Mouse (Mus musculus): ENCODE data around the gene Pgr. TPM values are rescaled to one million over a fixed set of nuclear protein-coding genes. Genes with fewer than 3 reads are reported as not detected.

Pgr gene
- polyA plus RNA-seq (2016; fragmentation: Nextera tagmentation; extraction: Ambion mirVana): 0.19 and 0.33 TPM in 2 replicates

DNA sequence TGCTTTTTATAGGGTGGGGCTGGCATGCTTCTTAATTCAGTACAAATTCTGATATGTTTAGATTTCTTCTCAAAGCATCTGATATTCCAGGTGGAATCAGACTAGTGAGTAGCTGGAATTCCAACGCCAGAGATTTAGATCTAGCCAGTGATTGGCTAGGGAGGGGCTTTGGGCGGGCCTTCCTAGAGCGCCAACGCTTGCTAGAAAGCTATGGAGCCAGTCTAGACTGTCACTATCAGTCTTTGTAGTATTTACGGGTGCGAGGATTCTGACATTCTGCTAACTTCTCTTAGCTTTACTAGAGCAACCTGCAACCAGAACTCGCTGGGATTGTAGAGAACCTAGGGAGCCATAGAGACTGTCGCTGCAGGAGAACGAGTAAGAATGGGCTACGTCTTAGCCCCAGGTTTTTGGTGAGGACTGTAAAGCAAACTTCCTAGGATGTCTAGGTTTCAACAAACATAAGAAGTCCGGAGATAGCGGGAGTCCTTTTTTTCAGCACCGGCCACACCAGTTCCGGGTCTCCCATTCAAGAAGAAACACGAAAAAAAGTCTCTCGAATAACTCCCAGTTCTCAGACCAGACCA, at the start of gene Pgr:
Gene Pgr (plus strand): TSS at position 218 of the 587 bp plus-strand sequence.
- H3K9me3 ChIP-seq: no peaks in the 10 kb centered on the region
- no peak for ATAC-seq (ENCODE audit: insufficient number of reproducible peaks, insufficient read depth, low FRiP score, low TSS enrichment)
- no peak within 1 kb of the TSS for H3K27ac ChIP-seq
- H3K4me1 ChIP-seq: peaks cover 18% of the 10 kb centered on the region
- 1% methylated on average over 16 of the region's 16 CpGs for WGBS
- 0 out of 2 replicates have a peak within 1 kb of the TSS, but pooled peaks have one; percentile 7 for H3K9ac ChIP-seq
- peaks cover 43% of the 10 kb centered on the region for H3K27me3 ChIP-seq
- peak within 1 kb of the TSS; percentile 95 for H3K4me2 ChIP-seq (replicated peaks)
- H3K36me3 ChIP-seq: no peaks in the 10 kb centered on the region
- H3K4me3 ChIP-seq: peak within 1 kb of the TSS; percentile 58

DNA sequence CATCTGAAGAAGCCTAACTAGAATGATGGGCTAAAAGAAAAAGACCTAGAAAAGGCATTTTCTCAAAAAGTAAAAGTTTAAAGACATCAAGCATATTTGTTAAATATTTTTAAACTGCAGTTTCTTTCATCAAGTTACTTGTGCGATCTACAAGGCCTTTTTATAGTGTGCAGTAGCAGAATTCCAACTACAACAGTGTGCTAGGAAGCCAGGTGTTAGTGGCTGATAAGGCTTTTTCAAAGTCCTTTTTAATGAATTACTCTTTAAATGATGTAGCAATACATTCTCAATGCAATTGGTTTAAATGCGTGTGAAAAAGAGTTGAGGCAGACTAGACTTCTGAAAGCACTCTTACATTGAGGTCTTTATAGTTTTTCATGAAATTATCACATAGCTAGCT, 42.2 kb upstream of the Pgr start:
- no peak for ATAC-seq (ENCODE audit: insufficient number of reproducible peaks, insufficient read depth, low FRiP score, low TSS enrichment)
- H3K27ac ChIP-seq: no peak overlapping the region
- no peak overlapping the region for H3K4me3 ChIP-seq
- no peaks in the 10 kb centered on the region for H3K9me3 ChIP-seq
- H3K9ac ChIP-seq: no peak overlapping the region
- H3K27me3 ChIP-seq: no peaks in the 10 kb centered on the region
- no peaks in the 10 kb centered on the region for H3K36me3 ChIP-seq
- H3K4me2 ChIP-seq (replicated peaks): no peak overlapping the region
- WGBS: 92% methylated on average over 2 of the region's 2 CpGs
- H3K4me1 ChIP-seq: no peaks in the 10 kb centered on the region

DNA sequence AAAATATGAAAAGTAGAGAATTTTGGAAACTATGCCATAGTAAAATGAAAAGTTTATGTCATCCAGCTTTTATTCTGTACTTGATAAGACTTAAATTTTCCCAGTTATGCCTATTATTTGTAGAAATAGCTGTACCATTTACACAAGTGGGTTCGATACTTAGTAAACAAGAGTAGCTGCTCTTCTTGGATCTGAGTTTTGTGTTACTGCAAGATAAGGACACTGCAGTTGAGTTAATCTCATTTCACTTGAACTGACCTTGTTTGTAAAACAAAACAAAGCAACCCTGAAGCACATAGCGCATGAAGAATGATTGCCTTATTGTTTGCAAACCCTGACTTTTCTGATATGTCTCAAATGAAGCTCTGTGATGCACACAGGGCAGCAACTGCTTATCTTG, 31.1 kb upstream of the Pgr start:
- WGBS: 82% methylated on average over 2 of the region's 2 CpGs
- H3K27ac ChIP-seq: no peak overlapping the region
- H3K4me3 ChIP-seq: no peak overlapping the region
- no peak for ATAC-seq (ENCODE audit: insufficient number of reproducible peaks, insufficient read depth, low FRiP score, low TSS enrichment)
- no peaks in the 10 kb centered on the region for H3K4me1 ChIP-seq
- no peaks in the 10 kb centered on the region for H3K36me3 ChIP-seq
- H3K9ac ChIP-seq: no peak overlapping the region
- no peaks in the 10 kb centered on the region for H3K27me3 ChIP-seq
- H3K9me3 ChIP-seq: no peaks in the 10 kb centered on the region
- H3K4me2 ChIP-seq (replicated peaks): no peak overlapping the region

DNA sequence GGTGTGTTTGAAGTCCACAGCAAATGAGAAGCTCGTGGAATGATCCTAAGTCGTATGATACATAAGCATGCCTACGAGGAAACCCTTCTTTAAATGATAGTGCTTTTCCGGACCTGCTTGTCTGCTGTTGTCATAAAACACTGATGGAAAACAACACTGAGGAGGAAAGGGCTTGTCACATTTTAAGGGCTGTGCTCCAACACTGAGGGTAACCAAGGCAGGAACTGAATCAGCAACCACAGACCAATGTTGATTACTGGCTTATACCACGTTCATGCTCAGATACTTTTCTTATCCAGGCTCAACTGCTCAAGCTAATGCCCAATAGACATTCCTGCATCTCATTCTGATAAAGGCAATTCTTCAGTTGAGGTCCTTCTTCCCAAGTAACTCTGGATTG, 4.4 kb upstream of the Pgr start:
- 80% methylated on average over 5 of the region's 5 CpGs for WGBS
- no peak for ATAC-seq (ENCODE audit: insufficient number of reproducible peaks, insufficient read depth, low FRiP score, low TSS enrichment)
- Histone ChIP-seq H3K4me3 (no peak overlapping the region), H3K4me2 (replicated peaks) (no peak overlapping the region), H3K36me3 (no peaks in the 10 kb centered on the region), H3K4me1 (peaks cover 6% of the 10 kb centered on the region; the same call in 1 of the 2 replicates), H3K27ac (no peak overlapping the region), H3K9ac (no peak overlapping the region), H3K27me3 (peaks cover 16% of the 10 kb centered on the region), H3K9me3 (no peaks in the 10 kb centered on the region)

DNA sequence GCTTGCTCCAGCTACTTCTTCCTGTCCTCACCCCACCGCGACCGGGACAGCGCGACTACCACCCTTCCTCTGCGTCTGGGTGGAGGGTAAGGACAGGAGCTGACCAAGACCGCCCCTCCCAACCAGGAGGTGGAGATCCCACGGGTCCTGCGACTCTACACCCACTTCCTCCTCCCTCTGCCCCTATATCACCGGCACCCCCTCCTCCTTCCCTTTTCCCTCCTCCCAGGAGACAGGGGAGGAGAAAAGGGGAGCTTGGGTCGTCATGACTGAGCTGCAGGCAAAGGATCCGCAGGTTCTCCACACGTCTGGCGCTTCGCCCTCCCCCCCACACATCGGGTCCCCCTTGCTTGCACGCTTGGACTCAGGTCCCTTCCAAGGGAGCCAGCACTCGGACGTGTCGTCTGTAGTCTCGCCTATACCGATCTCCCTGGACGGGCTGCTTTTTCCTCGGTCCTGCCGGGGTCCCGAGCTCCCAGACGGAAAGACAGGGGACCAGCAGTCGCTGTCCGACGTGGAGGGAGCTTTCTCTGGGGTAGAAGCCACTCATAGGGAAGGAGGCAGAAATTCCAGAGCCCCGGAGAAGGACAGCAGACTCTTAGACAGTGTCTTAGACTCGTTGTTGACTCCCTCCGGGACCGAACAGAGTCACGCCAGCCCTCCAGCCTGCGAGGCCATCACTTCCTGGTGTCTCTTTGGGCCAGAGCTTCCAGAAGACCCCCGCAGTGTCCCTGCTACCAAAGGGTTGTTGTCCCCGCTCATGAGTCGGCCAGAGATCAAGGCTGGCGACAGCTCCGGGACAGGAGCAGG, 775 bp downstream of the Pgr start:
- H3K4me2 ChIP-seq (replicated peaks): peak overlapping the region; percentile 95
- peak; percentile 42; the same call in 1 of the 2 replicates for ATAC-seq (ENCODE audit: insufficient number of reproducible peaks, insufficient read depth, low FRiP score, low TSS enrichment)
- H3K27ac ChIP-seq: no peak overlapping the region
- 1% methylated on average over 40 of the region's 41 CpGs for WGBS
- no peaks in the 10 kb centered on the region for H3K9me3 ChIP-seq
- H3K9ac ChIP-seq: 0 out of 2 replicates have a peak overlapping the region, but pooled peaks have one; percentile 7
- peaks cover 43% of the 10 kb centered on the region for H3K27me3 ChIP-seq
- H3K4me3 ChIP-seq: peak overlapping the region; percentile 58
- peaks cover 18% of the 10 kb centered on the region for H3K4me1 ChIP-seq
- H3K36me3 ChIP-seq: no peaks in the 10 kb centered on the region

DNA sequence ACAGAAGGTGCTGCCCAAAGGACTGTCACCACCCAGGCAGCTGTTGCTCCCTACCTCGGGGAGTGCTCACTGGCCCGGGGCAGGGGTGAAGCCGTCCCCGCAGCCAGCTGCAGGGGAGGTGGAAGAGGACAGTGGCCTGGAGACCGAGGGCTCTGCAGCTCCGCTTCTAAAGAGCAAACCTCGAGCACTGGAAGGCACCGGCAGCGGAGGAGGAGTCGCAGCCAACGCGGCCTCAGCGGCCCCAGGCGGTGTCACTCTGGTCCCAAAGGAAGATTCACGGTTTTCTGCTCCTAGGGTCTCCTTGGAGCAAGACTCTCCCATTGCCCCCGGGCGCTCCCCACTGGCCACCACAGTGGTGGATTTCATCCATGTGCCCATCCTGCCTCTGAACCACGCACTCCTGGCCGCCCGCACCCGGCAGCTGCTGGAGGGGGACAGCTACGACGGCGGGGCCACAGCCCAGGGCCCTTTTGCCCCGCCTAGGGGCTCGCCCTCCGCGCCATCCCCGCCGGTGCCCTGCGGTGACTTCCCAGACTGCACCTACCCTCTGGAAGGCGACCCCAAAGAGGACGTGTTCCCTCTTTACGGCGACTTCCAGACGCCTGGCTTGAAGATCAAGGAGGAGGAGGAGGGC, 1.5 kb downstream of the Pgr start:
- Histone ChIP-seq H3K9ac (peak overlapping the region; percentile 53; the same call in 1 of the 2 replicates), H3K4me3 (peak overlapping the region; percentile 58), H3K27me3 (peaks cover 43% of the 10 kb centered on the region), H3K27ac (no peak overlapping the region), H3K36me3 (no peaks in the 10 kb centered on the region), H3K9me3 (no peaks in the 10 kb centered on the region), H3K4me1 (peaks cover 18% of the 10 kb centered on the region), H3K4me2 (replicated peaks) (peak overlapping the region; percentile 95)
- ATAC-seq (ENCODE audit: insufficient number of reproducible peaks, insufficient read depth, low FRiP score, low TSS enrichment): peak; percentile 58
- WGBS: 0% methylated on average over 35 of the region's 36 CpGs

DNA sequence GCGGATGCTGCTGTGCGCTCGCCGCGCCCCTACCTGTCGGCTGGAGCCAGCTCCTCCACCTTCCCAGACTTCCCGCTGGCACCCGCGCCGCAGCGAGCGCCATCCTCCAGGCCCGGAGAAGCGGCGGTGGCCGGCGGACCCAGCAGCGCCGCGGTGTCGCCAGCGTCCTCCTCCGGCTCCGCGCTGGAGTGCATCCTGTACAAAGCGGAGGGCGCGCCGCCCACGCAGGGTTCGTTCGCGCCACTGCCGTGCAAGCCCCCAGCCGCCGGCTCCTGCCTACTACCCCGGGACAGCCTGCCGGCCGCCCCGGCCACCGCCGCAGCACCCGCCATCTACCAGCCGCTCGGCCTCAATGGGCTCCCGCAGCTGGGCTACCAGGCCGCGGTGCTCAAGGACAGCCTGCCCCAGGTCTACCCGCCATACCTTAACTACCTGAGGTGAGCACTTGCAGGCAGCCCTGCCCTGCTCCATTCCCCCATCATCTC, 2.1 kb downstream of the Pgr start:
- no peak overlapping the region for H3K27ac ChIP-seq
- H3K36me3 ChIP-seq: no peaks in the 10 kb centered on the region
- peak; percentile 42 for ATAC-seq (ENCODE audit: insufficient number of reproducible peaks, insufficient read depth, low FRiP score, low TSS enrichment)
- peak overlapping the region; percentile 53 for H3K9ac ChIP-seq
- H3K4me3 ChIP-seq: peak overlapping the region; percentile 58
- H3K27me3 ChIP-seq: peaks cover 43% of the 10 kb centered on the region
- no peaks in the 10 kb centered on the region for H3K9me3 ChIP-seq
- peaks cover 18% of the 10 kb centered on the region for H3K4me1 ChIP-seq
- peak overlapping the region; percentile 95 for H3K4me2 ChIP-seq (replicated peaks)
- whole genome bisulfite sequencing: under 1% methylated on average over 48 of the region's 49 CpGs

DNA sequence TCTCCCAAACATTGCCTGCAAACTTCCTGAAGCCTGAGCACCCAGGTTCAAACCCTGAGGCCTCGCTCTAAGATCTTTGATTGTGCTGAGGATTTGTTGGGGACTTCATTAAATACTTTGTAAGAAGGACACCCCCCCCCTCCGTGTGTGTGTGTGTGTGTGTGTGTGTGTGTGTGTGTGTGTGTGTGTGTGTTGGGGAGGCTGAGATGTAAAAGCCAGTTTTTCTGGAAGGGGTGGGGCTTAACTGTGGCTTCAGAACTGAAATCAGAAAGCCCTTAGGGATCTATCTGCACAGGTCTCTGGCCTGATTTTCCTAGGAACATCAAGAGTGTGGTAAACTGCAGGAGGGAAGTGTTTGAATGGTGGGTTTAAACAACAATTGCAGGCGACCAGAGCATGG, 2.6 kb downstream of the Pgr start:
- 19% methylated on average over 3 of the region's 3 CpGs for WGBS
- H3K4me1 ChIP-seq: peaks cover 18% of the 10 kb centered on the region
- no peaks in the 10 kb centered on the region for H3K9me3 ChIP-seq
- peak overlapping the region; percentile 58 for H3K4me3 ChIP-seq
- no peak overlapping the region for H3K27ac ChIP-seq
- peak overlapping the region; percentile 95 for H3K4me2 ChIP-seq (replicated peaks)
- peaks cover 43% of the 10 kb centered on the region for H3K27me3 ChIP-seq
- no peak for ATAC-seq (ENCODE audit: insufficient number of reproducible peaks, insufficient read depth, low FRiP score, low TSS enrichment)
- H3K9ac ChIP-seq: no peak overlapping the region
- no peaks in the 10 kb centered on the region for H3K36me3 ChIP-seq

DNA sequence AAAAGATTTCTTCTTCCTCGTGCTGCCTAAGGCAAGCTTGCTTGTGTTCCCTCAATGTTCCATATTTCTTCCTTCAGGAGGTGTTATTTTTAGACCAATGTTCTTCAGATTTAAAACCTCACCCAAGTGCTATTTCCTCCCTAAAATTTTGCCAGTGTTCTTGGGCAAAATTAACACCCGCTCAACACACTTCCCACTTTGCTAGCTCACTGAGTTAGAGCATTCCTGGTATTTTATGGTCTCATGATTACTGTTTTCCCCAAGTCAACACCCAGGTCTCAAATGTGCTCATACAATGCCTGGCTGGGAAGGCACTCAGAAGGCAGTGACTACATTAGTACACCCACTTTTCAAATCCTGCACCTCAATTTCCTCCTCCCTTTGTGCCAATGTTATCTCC, 27.9 kb downstream of the Pgr start:
- H3K36me3 ChIP-seq: no peaks in the 10 kb centered on the region
- H3K9me3 ChIP-seq: no peaks in the 10 kb centered on the region
- H3K4me2 ChIP-seq (replicated peaks): no peak overlapping the region
- 90% methylated on average over 2 of the region's 2 CpGs for WGBS
- H3K27me3 ChIP-seq: no peaks in the 10 kb centered on the region
- no peak overlapping the region for H3K27ac ChIP-seq
- no peak overlapping the region for H3K9ac ChIP-seq
- no peak for ATAC-seq (ENCODE audit: insufficient number of reproducible peaks, insufficient read depth, low FRiP score, low TSS enrichment)
- no peak overlapping the region for H3K4me3 ChIP-seq
- H3K4me1 ChIP-seq: no peaks in the 10 kb centered on the region

DNA sequence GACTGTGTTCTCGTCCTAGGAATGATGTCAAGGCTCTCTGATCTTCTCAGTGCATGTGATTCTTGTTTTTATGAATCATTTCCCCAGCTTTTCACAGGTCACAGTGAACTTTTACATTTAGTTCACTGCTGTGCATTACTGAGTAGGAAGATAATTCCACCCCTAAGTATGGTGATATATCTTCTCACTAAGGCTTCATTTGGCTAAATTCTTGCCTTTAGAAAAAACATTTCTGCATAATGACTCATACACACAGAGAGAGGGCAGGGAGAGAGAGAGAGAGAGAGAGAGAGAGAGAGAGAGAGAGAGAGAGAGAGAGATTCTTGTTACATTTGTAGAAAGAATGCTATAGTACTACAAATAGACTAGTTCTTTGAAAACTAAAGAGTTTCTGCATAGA, 38.1 kb downstream of the Pgr start:
- Histone ChIP-seq H3K4me3 (no peak overlapping the region), H3K4me1 (no peaks in the 10 kb centered on the region), H3K36me3 (no peaks in the 10 kb centered on the region), H3K9me3 (no peaks in the 10 kb centered on the region), H3K27me3 (no peaks in the 10 kb centered on the region), H3K27ac (no peak overlapping the region), H3K4me2 (replicated peaks) (no peak overlapping the region), H3K9ac (no peak overlapping the region)
- ATAC-seq (ENCODE audit: insufficient number of reproducible peaks, insufficient read depth, low FRiP score, low TSS enrichment): no peak
- 55% methylated on average over 1 of the region's 1 CpGs for WGBS

DNA sequence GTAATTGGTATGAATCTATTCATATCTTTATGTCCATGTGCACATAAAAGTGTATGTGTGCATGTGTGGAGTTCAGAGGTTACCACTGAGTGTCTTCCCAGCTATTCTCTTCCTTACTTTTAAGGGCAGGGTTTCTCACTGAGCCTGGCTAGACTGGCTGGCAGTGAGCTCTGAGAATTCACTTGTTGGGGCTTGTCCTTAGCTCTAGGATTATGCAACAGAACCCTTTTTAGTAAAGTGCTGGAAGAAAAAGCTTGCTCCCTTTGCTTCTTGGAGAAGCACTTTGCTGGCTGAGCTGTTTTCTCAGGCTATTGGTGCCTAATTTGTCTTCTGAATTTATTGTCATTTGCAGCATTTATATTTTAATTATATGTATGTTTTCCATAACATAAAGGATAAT, 53.7 kb downstream of the Pgr start:
- Histone ChIP-seq H3K36me3 (no peaks in the 10 kb centered on the region), H3K9me3 (no peaks in the 10 kb centered on the region), H3K27me3 (no peaks in the 10 kb centered on the region), H3K4me3 (no peak overlapping the region), H3K9ac (no peak overlapping the region), H3K4me1 (no peaks in the 10 kb centered on the region), H3K4me2 (replicated peaks) (no peak overlapping the region), H3K27ac (no peak overlapping the region)
- no peak for ATAC-seq (ENCODE audit: insufficient number of reproducible peaks, insufficient read depth, low FRiP score, low TSS enrichment)
